Mouse (Mus musculus) layer of hippocampus, adult 9-10 months (tissue): Measurements from ENCODE around the gene Sh3bp2.

Experiments
- DNase-seq: peaks from one replicate; pipeline ENCODE4 v3.0.0; 2022; ENCODE audit warnings: low spot score

Sh3bp2 gene

GRCm38 (mm10) chr5:34526477-34526775 lies 788 bp downstream of the Sh3bp2 start:
- no peak for DNase-seq

GRCm38 (mm10) chr5:34527352-34527751 lies 1.7 kb downstream of the Sh3bp2 start:
- DNase-seq, result no peak

GRCm38 (mm10) chr5:34528724-34529123 lies 3.1 kb downstream of the Sh3bp2 start:
- no peak for DNase-seq

GRCm38 (mm10) chr5:34530116-34530515 lies 4.5 kb downstream of the Sh3bp2 start:
- no peak for DNase-seq

GRCm38 (mm10) chr5:34530687-34531086 lies 5.0 kb downstream of the Sh3bp2 start:
- DNase-seq, result no peak

- no peak for DNase-seq
Measured at GRCm38 (mm10) chr5:34533066-34533465, 7.4 kb downstream of the Sh3bp2 start.

GRCm38 (mm10) chr5:34533820-34534219 lies 8.2 kb downstream of the Sh3bp2 start:
- DNase-seq, result no peak

GRCm38 (mm10) chr5:34534776-34535581 lies 9.3 kb downstream of the Sh3bp2 start:
- no peak for DNase-seq

GRCm38 (mm10) chr5:34535831-34536230 lies 10.2 kb downstream of the Sh3bp2 start:
- no peak for DNase-seq

- no peak for DNase-seq
Measured at GRCm38 (mm10) chr5:34538079-34538478, 12.4 kb downstream of the Sh3bp2 start.

- DNase-seq, result no peak
Measured at GRCm38 (mm10) chr5:34538527-34538926, 12.9 kb downstream of the Sh3bp2 start.

GRCm38 (mm10) chr5:34539121-34539520 lies 13.5 kb downstream of the Sh3bp2 start:
- no peak for DNase-seq

GRCm38 (mm10) chr5:34542166-34542565 lies 16.5 kb downstream of the Sh3bp2 start:
- DNase-seq, result no peak

GRCm38 (mm10) chr5:34543114-34543513 lies 17.5 kb downstream of the Sh3bp2 start:
- DNase-seq, result no peak

- no peak for DNase-seq
Measured at GRCm38 (mm10) chr5:34547410-34547809, 21.8 kb downstream of the Sh3bp2 start.

- DNase-seq, result no peak
Measured at GRCm38 (mm10) chr5:34549135-34549482, 23.5 kb downstream of the Sh3bp2 start.

- no peak for DNase-seq
Measured at GRCm38 (mm10) chr5:34549483-34550221, 24.0 kb downstream of the Sh3bp2 start.

- DNase-seq, result no peak
Measured at GRCm38 (mm10) chr5:34550251-34550650, 24.6 kb downstream of the Sh3bp2 start.

GRCm38 (mm10) chr5:34551821-34552220 lies 26.2 kb downstream of the Sh3bp2 start:
- DNase-seq, result no peak

GRCm38 (mm10) chr5:34563854-34564253 lies 38.2 kb downstream of the Sh3bp2 start:
- no peak for DNase-seq

- DNase-seq, result no peak
Measured at GRCm38 (mm10) chr5:34564291-34564690, 38.7 kb downstream of the Sh3bp2 start.

GRCm38 (mm10) chr5:34565545-34566283 lies 40.1 kb downstream of the Sh3bp2 start:
- peak; percentile 74 for DNase-seq

- DNase-seq, result no peak
Measured at GRCm38 (mm10) chr5:34571551-34571950, 45.9 kb downstream of the Sh3bp2 start.
